Mouse (Mus musculus) layer of hippocampus, adult 2 months (tissue): ENCODE results near the gene Slc38a3. TPM values are rescaled to one million over a fixed set of nuclear protein-coding genes. Genes with fewer than 3 reads are reported as not detected.

Experiments used
- DNase-seq, 2 experiments: peaks; one replicate each; pipeline ENCODE4 v3.0.0; 2022; ENCODE audit warnings: low spot score in 2 of 2
- H3K27ac ChIP-seq: fragments of 200-600 bp; 2 replicates; pipeline ENCODE4 v1.8.1; 2022
- H3K4me3 ChIP-seq: fragments of 200-600 bp; 2 replicates; pipeline ENCODE4 v1.8.1; 2022; ENCODE audit warnings: mild to moderate bottlenecking
- CTCF ChIP-seq: fragments of 200-600 bp; conservative IDR thresholded peaks from 2 replicates; pipeline ENCODE4 v1.8.1; 2022; ENCODE audit warnings: antibody characterized with exemption, mild to moderate bottlenecking, moderate library complexity
- total RNA-seq, 2 experiments: library from RNA; stranded (reverse); gene quantifications; 2 replicates each; pipeline ENCODE4 v1.2.3; 2021

Slc38a3 gene
- total RNA-seq, 2 experiments from 2014 or later: 55.7 to 65.0 TPM

DNA sequence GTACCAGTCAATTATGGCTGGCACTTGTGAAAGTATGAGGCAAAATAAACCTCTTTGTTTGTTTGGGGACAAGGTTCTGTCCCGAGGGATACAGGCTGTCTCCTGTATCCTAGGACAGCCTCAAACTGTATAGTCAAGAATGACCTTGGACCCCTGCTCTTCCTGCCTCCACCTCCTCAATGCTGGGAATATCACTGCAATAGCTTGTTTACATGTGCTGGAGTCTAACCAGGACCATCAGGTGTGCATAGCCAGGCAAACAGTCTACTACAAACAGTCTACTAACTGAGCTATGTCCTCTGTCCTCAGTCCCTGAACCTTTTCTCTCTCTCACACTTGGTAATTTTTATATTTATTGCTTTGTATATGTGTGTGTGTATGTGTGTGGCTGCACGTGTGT lies 15.9 kb downstream of the Slc38a3 start:
- Histone ChIP-seq H3K4me3 (no peak overlapping the region), H3K27ac (no peak overlapping the region)
- no peak for TF ChIP-seq CTCF
- DNase-seq: no peak

DNA sequence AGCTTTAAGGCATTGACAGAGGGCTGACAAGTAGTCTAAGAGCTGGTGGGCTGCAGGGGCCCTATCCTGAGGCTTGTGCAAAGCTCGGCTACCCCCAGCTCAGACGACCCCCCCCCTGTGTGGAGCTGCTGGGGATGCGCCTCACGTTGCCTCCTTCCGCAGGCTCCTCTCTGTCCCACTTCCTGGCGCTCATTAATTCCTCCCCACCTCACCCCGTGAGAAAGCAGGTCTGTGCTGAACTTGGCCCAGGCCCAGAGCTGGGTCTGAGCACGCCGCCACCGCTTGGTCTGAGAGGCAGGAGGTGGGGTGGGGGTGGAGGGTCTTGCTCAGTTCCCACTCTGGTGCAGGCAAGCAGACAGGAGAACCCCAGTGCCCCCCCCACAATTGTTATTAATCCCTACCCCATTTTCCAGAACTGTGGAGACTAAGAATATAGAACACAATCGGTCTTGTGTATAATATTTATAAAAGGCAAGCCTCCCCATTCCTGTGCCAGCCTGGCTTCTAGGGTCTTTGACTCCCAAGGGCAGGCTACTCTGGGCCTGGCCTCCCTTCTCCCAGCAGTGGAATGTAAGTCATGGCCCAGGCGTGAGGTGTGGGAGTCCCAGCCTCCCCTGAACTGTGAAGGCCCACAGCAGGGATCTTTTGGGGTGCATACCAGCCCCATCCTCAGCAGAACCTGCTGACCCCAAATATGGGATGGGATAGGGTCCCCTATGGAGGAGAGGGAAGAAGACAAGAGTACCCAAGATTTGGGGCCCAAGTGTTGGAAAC lies 18.4 kb downstream of the Slc38a3 start:
- no peak overlapping the region for H3K4me3 ChIP-seq
- H3K27ac ChIP-seq: peak overlapping the region; percentile 66
- no peak for DNase-seq
- TF ChIP-seq CTCF: no peak

DNA sequence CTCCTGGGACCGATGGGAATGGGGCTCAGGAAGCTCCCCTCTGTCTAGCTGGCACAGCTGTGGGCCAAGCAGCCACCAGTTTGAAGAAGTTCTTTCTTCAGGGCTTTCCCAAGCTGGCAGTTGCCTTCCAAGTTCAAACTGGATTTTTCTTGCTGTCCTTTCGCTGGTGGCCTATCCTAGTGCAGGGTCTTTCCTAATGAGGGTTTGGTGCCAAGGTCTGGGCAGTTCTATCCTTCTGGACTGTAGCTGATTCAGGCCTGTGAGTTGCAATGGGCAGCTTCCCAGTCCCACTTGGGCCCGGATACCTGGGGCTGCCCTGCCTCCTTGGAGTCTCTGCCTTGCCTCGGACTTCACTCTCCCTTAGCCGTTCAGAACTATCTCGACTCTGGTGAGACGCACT lies 19.1 kb downstream of the Slc38a3 start:
- Histone ChIP-seq H3K4me3 (no peak overlapping the region), H3K27ac (peak overlapping the region; percentile 66)
- peak; percentile 32 to 70 for DNase-seq
- TF ChIP-seq CTCF: no peak

DNA sequence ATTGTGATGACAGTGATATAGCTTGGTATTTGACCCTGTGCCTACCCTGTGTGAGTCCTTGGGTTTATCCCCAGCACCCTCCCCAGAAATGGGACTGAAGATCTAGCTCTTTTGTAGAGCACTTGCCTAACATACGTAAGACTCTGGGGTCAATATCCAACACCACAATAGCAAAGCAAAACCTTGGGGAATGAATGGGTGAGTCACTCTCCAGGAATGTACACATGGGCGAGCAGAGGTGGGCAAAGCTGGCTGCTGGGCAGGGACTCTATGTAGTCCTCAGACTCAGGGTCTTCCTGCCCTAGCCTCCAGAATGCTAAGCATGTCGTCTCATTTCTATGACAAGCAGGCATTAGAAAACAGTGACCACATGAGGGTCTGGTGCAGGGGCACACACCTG lies 20.6 kb downstream of the Slc38a3 start:
- TF ChIP-seq CTCF: no peak
- Histone ChIP-seq H3K27ac (no peak overlapping the region), H3K4me3 (no peak overlapping the region)
- no peak for DNase-seq

DNA sequence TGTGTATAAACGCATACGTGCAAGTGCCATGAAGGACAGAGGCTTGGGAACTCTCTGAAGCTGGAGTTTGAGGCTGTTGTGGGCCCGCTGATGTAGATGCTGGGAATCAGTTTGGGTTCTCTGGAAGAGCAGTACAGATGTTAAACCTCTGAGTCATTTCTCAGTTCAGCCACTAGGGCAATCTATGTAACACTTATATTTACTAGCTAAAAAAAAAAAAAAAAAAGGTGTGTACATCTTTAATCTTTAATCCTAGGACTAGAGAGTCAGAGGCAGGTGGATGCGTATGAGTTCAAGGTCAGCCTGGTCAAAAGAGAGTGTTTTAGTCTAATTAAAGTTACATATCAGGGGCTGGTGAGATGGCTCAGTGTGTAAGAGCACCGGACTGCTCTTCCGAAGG lies 22.4 kb downstream of the Slc38a3 start:
- DNase-seq: no peak
- peak; percentile 60 for TF ChIP-seq CTCF
- Histone ChIP-seq H3K4me3 (no peak overlapping the region), H3K27ac (no peak overlapping the region)

DNA sequence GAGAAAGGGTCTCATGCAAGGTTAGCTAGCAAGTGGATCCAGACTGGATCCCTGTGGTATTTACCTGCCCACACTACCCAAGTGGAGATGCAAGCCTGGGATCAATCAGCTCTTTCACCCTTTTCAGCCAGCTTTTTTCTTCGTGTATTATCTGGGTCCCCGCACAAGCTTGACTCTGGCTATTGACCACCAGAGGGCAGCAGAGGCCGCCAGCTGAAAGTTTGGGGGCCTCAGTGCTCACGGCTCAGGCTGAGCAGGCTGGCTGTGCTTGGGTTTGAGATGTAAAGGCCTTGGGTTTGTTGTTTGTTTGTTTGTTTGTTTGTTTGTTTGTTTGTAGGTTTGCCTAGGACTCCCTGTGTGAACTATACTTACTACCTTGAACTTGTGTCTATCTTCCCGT lies 23.8 kb downstream of the Slc38a3 start:
- DNase-seq: peak; percentile 64 to 89
- H3K27ac ChIP-seq: no peak overlapping the region
- peak; percentile 96 for TF ChIP-seq CTCF
- no peak overlapping the region for H3K4me3 ChIP-seq

DNA sequence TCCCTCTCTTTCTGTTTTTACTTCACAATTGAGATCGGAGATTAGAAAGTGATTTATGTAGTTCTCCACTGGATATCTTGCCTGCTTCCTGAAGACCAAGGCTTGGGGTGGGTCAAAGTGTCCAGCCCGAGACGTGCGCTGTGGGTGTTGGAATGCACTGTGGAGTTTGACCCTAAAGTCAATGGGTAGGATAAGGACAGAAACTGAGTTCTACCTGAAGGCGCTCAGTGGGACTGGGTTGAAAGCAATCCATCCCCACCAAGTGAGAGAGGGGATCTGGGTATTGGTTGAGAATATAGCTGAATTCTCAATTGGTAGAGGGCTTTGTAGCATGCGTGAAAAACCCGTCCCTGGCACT lies 24.2 kb downstream of the Slc38a3 start:
- no peak for TF ChIP-seq CTCF
- no peak for DNase-seq
- Histone ChIP-seq H3K27ac (peak overlapping the region; percentile 87; the same call in 1 of the 2 replicates), H3K4me3 (no peak overlapping the region)

DNA sequence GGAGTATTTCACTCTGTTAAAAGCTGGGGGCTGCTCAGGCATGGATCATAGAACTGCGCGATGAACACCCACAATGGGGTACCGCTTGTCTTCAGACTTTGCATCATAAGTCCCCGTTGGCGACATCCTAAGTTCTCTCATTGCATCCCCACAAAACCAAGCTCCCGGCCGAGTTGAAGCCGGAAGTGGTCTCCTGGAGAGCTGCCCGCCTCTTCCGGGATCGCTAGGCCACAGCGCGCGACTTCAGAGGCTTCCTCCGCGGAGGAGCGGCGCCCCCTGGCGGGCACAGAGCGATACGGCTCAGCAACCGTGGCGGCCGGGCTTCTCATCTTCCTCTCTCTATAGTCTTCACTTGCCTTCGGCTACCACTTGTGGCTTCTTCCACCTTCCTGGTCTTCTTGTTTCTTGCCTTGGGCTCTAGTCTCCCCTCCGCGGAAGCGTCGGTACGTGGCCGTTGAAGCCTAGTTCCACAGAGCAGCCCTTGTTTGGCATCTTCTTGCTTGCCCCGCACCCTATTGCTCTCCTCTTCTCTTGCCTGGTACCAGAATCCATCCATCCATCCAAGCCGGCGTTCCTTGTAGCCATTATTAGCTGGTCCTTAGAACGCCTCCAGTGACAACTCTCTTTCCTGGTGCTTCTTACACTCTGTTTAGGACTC lies 24.7 kb downstream of the Slc38a3 start:
- peak; percentile 88 to 96 for DNase-seq
- peak; percentile 100 for TF ChIP-seq CTCF
- Histone ChIP-seq H3K4me3 (peak overlapping the region; percentile 59), H3K27ac (peak overlapping the region; percentile 87)

DNA sequence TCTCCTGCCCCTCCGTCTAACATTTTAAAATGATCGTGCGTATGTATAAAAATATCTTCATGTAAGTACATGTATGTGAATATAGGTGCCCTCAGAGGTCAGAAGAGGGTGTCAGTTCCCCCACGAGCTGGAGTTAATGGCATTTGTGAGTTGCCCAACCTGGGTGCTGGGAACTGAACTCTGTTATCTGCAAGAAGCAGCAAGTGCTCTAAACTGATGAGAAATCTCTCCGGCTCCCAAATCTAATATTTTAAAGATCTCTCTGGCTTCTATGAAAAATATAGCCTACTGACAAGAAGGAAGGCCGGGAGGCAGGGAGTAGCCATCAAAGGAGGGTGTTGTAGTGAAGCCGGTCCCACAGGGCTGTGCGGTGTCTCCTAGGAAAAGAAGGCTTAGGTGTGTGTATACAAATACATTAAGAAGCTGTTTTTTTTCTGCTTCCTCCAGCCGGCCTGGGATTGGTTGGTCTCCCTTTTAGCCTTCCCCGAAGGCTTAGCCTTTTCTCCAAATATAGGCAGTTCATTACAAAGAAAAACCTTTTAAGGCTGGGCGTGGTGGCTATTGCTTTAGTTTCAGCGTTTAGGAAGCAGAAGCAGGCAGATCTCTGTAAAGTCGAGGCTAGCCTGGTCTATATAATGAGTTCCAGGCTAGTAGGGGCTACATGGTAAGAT lies 25.7 kb downstream of the Slc38a3 start:
- no peak for TF ChIP-seq CTCF
- H3K4me3 ChIP-seq: peak overlapping the region; percentile 59; the same call in 1 of the 2 replicates

DNA sequence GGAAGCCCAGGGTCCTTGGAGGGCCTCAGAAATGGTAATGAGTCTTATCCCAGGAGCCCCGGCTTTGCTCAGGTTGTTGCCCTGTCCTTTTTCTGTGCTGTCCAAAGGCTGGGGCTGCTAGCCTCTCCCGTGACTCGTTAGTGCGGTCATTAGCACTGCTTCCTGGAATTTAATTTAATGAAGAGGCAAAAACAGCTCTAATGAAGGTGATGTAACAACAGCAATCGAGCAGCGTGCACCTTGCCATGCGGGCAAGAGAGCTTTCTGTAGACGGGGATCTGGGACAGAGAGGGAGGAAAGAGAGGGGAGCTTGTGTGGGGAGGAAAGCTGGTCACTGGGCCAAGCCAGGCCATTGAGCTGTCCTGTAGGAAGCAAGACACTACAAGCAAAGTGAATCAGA lies 27.7 kb downstream of the Slc38a3 start:
- TF ChIP-seq CTCF: no peak
- Histone ChIP-seq H3K4me3 (no peak overlapping the region), H3K27ac (peak overlapping the region; percentile 46; the same call in 1 of the 2 replicates)
- no peak for DNase-seq

More for the DNA sequence above, 25.7 kb downstream of the Slc38a3 start:
- no peak for DNase-seq
- peak overlapping the region; percentile 87; the same call in 1 of the 2 replicates for H3K27ac ChIP-seq

DNA sequence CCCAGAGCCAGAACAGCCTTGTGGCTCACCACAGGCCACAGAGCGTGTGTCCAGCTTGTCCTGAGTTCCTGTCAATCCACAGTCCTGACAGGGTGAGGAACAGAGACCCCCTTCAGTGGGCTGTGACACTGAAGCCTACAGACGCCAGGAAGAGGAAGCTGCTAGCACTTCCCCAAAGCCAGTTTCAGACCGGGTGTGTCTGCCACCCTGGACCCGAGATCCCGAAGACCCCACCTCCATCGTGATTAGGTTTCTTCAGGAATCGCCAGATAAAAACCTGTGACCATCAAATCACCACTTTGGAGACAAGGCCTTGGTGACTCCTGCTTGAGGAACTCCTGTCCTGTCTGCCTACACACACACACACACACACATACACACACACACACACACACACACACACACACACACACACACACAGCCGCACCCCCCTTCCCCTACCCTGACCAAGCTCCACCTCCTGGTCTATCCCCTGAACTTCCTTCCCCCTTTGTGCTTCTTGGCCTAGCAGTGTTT lies 29.0 kb downstream of the Slc38a3 start:
- no peak for TF ChIP-seq CTCF
- Histone ChIP-seq H3K4me3 (no peak overlapping the region), H3K27ac (no peak overlapping the region)
- DNase-seq: no peak

DNA sequence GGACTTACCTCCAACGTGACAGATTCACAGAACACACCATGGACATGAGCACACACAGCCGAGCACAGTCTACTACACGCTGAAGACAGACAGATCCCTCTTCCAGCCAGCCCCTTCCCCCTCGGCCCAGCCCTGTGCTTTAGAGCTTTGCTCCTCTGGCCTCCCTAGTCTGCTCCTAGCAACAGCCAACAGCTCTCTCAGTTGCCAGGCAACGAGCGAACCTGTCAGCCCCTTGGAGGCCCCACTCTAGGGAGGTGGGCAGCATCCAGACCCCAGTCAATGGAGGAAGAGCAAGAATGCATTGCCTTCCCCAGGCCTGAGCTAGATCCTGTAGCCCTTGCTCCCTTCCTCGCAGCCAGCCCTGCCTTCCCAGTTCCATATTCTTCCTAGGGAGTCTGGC lies 32.3 kb downstream of the Slc38a3 start:
- Histone ChIP-seq H3K27ac (0 out of 2 replicates have a peak overlapping the region, but pooled peaks have one; percentile 2), H3K4me3 (no peak overlapping the region)
- no peak for TF ChIP-seq CTCF
- no peak for DNase-seq

DNA sequence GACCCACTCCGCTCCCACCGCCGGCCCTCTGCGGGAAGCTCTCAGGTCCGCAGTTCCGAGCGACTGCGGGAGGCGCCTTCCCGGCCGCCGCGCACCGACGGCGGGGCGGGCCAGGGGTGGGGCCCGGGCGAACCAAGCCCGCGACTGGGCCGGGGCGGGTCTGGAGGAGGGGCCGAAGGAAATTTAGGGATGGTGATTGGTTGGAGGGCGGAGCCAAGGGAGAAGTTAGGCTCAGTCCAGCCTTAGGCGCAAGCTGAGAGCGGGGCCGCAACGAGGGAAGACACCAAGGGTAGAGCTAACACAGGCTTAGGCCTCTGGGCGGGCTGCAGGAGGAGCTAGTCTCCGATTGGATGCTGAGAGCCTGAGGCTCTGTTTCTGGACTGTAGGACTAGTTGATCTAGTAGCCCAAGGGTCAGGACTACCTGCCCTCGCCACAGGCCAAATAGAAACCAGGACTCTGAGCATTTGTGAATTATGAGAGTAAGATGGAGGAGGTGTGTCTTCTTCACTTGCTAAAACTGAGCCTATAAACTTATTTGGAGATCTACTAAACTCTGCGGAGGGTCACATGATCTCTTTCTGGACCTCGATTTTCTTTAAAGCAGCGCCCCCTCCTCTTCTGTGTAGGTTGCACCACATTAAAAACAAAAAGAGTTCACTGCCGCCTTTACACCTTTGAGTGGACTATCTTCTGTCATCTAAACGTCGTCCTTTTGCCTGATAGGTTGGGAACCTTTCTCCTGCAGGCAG lies 33.9 kb downstream of the Slc38a3 start, which contains the start of gene Gnai2:
TSS of gene Gnai2 (minus strand) at position 89 of the 750 bp plus-strand sequence.
- H3K4me3 ChIP-seq: peak within 1 kb of the TSS; percentile 95
- H3K27ac ChIP-seq: peak within 1 kb of the TSS; percentile 92
- TF ChIP-seq CTCF: no peak; the same call in 1 of the 2 replicates
- DNase-seq: peak; percentile 95
